Mouse (Mus musculus): ENCODE data around the gene Cd300a. TPM values are rescaled to one million over a fixed set of nuclear protein-coding genes. Genes with fewer than 3 reads are reported as not detected.
"Not testable (repeated sequence)": the region's sequence is repeated elsewhere in the genome, so short reads cannot be mapped to it uniquely, and the experiment has no call there.

Cd300a gene
- polyA plus RNA-seq, 1 experiment = 5.0 TPM

DNA sequence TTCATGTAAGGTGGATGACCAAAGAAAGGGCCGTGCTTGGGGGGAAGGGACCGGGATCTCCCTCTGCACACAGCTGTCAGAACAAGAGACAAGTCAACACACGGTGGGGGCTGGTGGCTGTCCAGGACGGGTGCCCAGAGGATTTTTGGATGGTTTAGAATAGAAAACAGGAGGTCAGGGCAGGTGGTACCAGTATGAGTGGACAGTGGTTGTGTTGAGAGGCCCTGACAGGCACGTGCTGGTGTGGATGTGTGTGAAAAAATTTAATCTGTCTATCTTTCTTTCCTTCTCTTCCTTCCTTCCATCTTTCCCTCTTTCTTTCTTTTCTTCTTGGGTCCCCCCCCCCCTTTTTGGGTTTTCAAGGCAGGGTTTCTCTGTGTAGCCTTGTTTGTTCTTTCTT is 701 bp downstream of the Cd300a start:
- peak overlapping the region; percentile 30 for H3K4me3 ChIP-seq (replicated peaks; ENCODE audit: extremely low read depth, low read depth, low read length)
- WGBS = 50% methylated on average over 5 of the region's 5 CpGs
- DNase-seq = no peak

DNA sequence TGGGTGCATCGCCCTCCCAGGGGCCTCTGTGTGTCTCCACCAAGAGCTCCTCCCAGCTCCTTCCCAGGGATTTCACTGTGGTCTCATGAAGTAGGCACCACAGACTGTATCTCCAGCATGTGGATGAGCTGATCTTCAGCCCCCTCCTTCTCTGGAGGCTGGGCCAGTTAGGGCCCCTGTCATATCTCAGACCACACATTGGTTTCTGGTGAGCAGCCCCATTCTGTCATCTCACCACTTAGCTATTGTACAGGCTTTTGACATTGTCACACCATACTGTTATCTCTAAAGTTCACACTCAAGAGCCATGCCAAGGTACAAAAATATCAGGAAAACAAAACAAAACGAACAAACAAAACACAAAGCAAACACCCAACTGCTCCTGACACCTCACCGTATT is 6.2 kb downstream of the Cd300a start:
- TF ChIP-seq CTCF (IDR thresholded peaks at IDR 0.05; ENCODE audit: insufficient read depth, low read length) (no peak), POLR2A (IDR thresholded peaks at IDR 0.05; ENCODE audit: borderline replicate concordance, extremely low read depth, low read depth, low read length) (no peak)
- Histone ChIP-seq H3K4me1 (ENCODE audit: control insufficient read depth, insufficient read depth, low read length) (no peaks in the 10 kb centered on the region), H3K4me3 (replicated peaks; ENCODE audit: extremely low read depth, low read depth, low read length) (no peak overlapping the region)
- no peak for DNase-seq
- 78% methylated on average over 3 of the region's 3 CpGs for WGBS

More for the DNA sequence above, 701 bp downstream of the Cd300a start:
- TF ChIP-seq POLR2A (IDR thresholded peaks at IDR 0.05; ENCODE audit: borderline replicate concordance, extremely low read depth, low read depth, low read length) (no peak), CTCF (IDR thresholded peaks at IDR 0.05; ENCODE audit: insufficient read depth, low read length) (no peak)
- no peaks in the 10 kb centered on the region for H3K4me1 ChIP-seq (ENCODE audit: control insufficient read depth, insufficient read depth, low read length)

- no peaks in the 10 kb centered on the region for H3K4me1 ChIP-seq (ENCODE audit: control insufficient read depth, insufficient read depth, low read length)
- no peak for TF ChIP-seq CTCF (IDR thresholded peaks at IDR 0.05; ENCODE audit: insufficient read depth, low read length)
- no peak for TF ChIP-seq POLR2A (IDR thresholded peaks at IDR 0.05; ENCODE audit: borderline replicate concordance, extremely low read depth, low read depth, low read length)
- H3K4me3 ChIP-seq (replicated peaks; ENCODE audit: extremely low read depth, low read depth, low read length) = no peak overlapping the region
- no peak for DNase-seq
- 26% methylated on average over 1 of the region's 1 CpGs for WGBS
These were observed 8.2 kb downstream of the Cd300a start for GRCm38 (mm10) chr11:114898026-114898425.

GRCm38 (mm10) chr11:114903224-114903623 is 13.4 kb downstream of the Cd300a start:
- no peak overlapping the region for H3K4me3 ChIP-seq (replicated peaks; ENCODE audit: extremely low read depth, low read depth, low read length)

GRCm38 (mm10) chr11:114907567-114907966 is 17.7 kb downstream of the Cd300a start:
- no peak overlapping the region for H3K4me3 ChIP-seq (replicated peaks; ENCODE audit: extremely low read depth, low read depth, low read length)
- no peak for DNase-seq
- WGBS = 74% methylated on average over 4 of the region's 4 CpGs
- H3K4me1 ChIP-seq (ENCODE audit: control insufficient read depth, insufficient read depth, low read length) = no peaks in the 10 kb centered on the region
- TF ChIP-seq CTCF (IDR thresholded peaks at IDR 0.05; ENCODE audit: insufficient read depth, low read length) (no peak), POLR2A (IDR thresholded peaks at IDR 0.05; ENCODE audit: borderline replicate concordance, extremely low read depth, low read depth, low read length) (no peak)

More at GRCm38 (mm10) chr11:114903224-114903623, 13.4 kb downstream of the Cd300a start:
- no peak for DNase-seq
- H3K4me1 ChIP-seq (ENCODE audit: control insufficient read depth, insufficient read depth, low read length) = no peaks in the 10 kb centered on the region
- 79% methylated on average over 4 of the region's 4 CpGs for WGBS
- TF ChIP-seq POLR2A (IDR thresholded peaks at IDR 0.05; ENCODE audit: borderline replicate concordance, extremely low read depth, low read depth, low read length) (no peak), CTCF (IDR thresholded peaks at IDR 0.05; ENCODE audit: insufficient read depth, low read length) (no peak)

GRCm38 (mm10) chr11:114908086-114908485 is 18.2 kb downstream of the Cd300a start:
- no peak overlapping the region for H3K4me3 ChIP-seq (replicated peaks; ENCODE audit: extremely low read depth, low read depth, low read length)
- 42% methylated on average over 4 of the region's 4 CpGs for WGBS
- TF ChIP-seq POLR2A (IDR thresholded peaks at IDR 0.05; ENCODE audit: borderline replicate concordance, extremely low read depth, low read depth, low read length) (no peak), CTCF (IDR thresholded peaks at IDR 0.05; ENCODE audit: insufficient read depth, low read length) (no peak)
- no peak for DNase-seq
- no peaks in the 10 kb centered on the region for H3K4me1 ChIP-seq (ENCODE audit: control insufficient read depth, insufficient read depth, low read length)

GRCm38 (mm10) chr11:114909538-114909937 is 19.7 kb downstream of the Cd300a start:
- not testable (repeated sequence) for DNase-seq; H3K4me1 ChIP-seq (ENCODE audit: control insufficient read depth, insufficient read depth, low read length); H3K4me3 ChIP-seq (replicated peaks; ENCODE audit: extremely low read depth, low read depth, low read length)
- 33% methylated on average over 3 of the region's 3 CpGs for WGBS

DNA sequence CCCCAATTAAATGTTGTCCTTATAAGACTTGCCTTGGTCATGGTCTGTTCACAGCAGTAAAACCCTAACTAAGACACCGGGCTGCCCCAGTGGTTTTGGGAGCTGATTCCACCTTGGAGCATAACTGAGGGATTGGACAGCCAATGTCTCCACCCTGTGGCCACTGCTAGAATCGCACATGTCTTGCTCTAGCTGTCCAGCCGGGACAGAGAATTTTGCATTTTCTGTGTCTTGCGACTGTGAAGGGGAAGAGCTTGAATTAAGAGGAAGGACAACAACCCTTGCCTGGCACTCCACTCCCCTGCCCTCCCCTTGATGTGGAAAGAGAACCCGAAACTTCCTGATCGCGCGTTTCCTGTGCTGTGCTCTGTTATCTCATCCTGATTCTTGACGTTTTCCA is 23.0 kb downstream of the Cd300a start:
- DNase-seq = peak; percentile 72
- TF ChIP-seq POLR2A (IDR thresholded peaks at IDR 0.05; ENCODE audit: borderline replicate concordance, extremely low read depth, low read depth, low read length) (no peak), CTCF (IDR thresholded peaks at IDR 0.05; ENCODE audit: insufficient read depth, low read length) (peak; percentile 94)
- WGBS = 7% methylated on average over 9 of the region's 9 CpGs

DNA sequence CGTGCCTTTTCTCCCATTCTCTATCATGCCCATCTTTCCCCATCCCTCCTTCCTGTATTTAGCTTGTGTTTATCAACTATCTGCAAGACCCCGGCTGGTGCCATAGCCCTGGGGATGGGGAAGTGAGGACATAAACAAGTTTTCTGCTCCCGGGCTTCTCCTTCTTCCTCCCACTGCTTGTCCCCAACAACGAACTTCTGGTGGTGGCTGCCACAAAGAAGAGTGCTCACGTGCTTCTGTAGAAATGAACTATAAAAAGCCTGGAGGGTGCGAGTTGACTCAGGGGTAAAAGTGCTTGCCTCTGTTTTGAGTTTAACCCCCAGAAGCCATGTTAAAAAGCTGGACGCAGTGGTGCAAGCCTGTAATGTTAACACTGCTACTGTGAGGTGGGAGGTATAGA is 25.1 kb downstream of the Cd300a start:
- H3K4me1 ChIP-seq (ENCODE audit: control insufficient read depth, insufficient read depth, low read length) = no peaks in the 10 kb centered on the region
- 12% methylated on average over 7 of the region's 7 CpGs for WGBS
- H3K4me3 ChIP-seq (replicated peaks; ENCODE audit: extremely low read depth, low read depth, low read length) = no peak overlapping the region
- no peak for DNase-seq
- TF ChIP-seq CTCF (IDR thresholded peaks at IDR 0.05; ENCODE audit: insufficient read depth, low read length) (no peak), POLR2A (IDR thresholded peaks at IDR 0.05; ENCODE audit: borderline replicate concordance, extremely low read depth, low read depth, low read length) (no peak)

More for the DNA sequence above, 23.0 kb downstream of the Cd300a start:
- H3K4me3 ChIP-seq (replicated peaks; ENCODE audit: extremely low read depth, low read depth, low read length) = no peak overlapping the region
- H3K4me1 ChIP-seq (ENCODE audit: control insufficient read depth, insufficient read depth, low read length) = no peaks in the 10 kb centered on the region

- 53% methylated on average over 6 of the region's 6 CpGs for WGBS
These were observed 27.3 kb downstream of the Cd300a start for GRCm38 (mm10) chr11:114917120-114917519.

More at GRCm38 (mm10) chr11:114917120-114917519, 27.3 kb downstream of the Cd300a start:
- Histone ChIP-seq H3K4me1 (ENCODE audit: control insufficient read depth, insufficient read depth, low read length) (no peaks in the 10 kb centered on the region), H3K4me3 (replicated peaks; ENCODE audit: extremely low read depth, low read depth, low read length) (no peak overlapping the region)
- no peak for TF ChIP-seq POLR2A (IDR thresholded peaks at IDR 0.05; ENCODE audit: borderline replicate concordance, extremely low read depth, low read depth, low read length)
- TF ChIP-seq CTCF (IDR thresholded peaks at IDR 0.05; ENCODE audit: insufficient read depth, low read length) = no peak
- no peak for DNase-seq
